Mouse (Mus musculus) erythroblast, embryonic 14.5 days (primary cell): ENCODE measurements around the gene Hoxc10.

Experiments used
- GATA1 ChIP-seq: IDR thresholded peaks from 2 replicates; pipeline ENCODE4 v1.6.1; 2012; ENCODE audit warnings: low read length, inconsistent platforms, mixed read lengths
- TAL1 ChIP-seq: IDR thresholded peaks from 3 replicates; pipeline ENCODE4 v1.6.1; 2012; ENCODE audit warnings: low read length, inconsistent platforms, mixed read lengths

DNA sequence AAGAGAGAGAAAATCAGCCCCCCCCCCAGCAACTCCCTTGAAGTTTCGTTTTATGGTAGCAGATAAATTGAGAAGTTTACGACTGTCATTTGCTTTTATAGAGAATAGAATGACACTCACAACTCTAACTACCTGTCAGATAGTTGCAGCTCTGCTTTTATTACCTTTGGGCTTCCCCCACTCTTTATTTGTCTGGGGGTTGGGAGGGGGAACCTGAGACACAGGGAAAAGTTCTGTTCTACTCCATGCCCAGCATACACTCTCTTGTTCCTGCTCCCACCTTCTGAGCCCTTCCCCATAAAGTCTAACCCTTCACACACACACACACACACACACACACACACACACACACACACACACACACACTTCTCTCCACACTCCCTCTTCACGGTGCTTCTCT is 26.3 kb downstream of the Hoxc10 start:
- no peak for TF ChIP-seq GATA1
- TF ChIP-seq TAL1, result no peak
